Mouse (Mus musculus) bone marrow macrophage, adult 2 months (primary cell): ENCODE results near the gene Fgfr2.

Experiments
- CTCF ChIP-seq: IDR thresholded peaks from 2 replicates; pipeline ENCODE4 v1.5.1; 2012; ENCODE audit warnings: low read depth, mild to moderate bottlenecking, low read length, moderate library complexity
- POLR2A ChIP-seq: IDR thresholded peaks from 2 replicates; pipeline ENCODE4 v1.6.1; 2012; ENCODE audit warnings: mild to moderate bottlenecking, low read depth, low read length, borderline replicate concordance

DNA sequence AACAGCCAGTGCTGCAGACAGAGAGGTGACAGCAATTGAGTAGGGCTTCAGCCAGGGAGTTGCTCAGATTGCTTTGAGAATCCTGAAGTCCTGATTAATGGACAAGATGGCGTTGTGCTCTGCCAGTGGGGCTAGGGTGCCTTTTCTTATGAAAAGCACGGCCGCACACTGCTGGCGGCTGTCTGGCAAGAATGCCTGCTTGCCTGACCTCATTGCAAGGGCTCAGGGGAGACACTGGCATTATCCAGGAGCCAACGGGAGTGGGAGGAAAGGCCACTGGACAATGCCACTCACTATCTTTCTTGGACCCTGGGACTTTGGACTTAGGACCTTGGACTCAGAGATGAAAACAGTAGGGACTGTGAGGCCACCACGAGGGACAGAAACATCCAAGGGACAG, 389.6 kb downstream of the Fgfr2 start:
- TF ChIP-seq POLR2A (no peak), CTCF (no peak)
